Mouse (Mus musculus): ENCODE data around the gene Masp2.

The Masp2 gene

GRCm38 (mm10) chr4:148601871-148602270 is 483 bp upstream of the Masp2 start:
- DNase-seq: no peak

DNA sequence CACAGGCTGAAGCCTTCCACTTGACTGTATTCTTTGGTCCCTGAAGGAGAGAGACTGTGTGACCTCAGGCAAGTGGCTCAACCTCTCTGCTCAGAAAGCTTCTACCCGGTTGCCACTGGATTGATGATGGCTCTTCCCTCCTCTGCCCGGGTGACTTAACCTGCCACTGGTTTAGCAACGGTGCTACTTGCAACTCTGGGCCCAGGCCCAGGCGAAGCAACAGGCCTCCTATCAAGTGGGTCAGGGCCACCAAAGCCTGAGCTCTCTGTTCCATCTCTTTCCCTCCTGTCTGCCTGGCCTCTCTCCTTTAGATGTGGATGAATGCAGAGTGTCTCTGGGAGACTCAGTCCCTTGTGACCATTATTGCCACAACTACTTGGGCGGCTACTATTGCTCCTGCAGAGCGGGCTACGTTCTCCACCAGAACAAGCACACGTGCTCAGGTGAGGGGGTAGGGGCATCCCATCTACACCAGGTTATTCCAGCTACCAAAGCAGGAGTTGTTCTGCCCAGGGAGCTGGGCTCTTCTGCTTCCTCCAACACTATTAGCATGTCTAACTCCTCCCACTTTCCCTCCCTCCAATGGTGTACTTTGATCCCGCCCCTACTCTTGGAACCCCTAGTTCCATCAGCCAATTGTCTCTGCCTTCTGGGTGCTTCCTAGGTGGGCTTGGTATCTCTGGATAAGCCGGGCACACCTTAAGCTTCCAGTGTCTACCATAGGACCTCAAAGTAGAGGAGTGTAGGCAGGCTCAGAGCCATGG is 1.2 kb downstream of the Masp2 start:
- DNase-seq: no peak

DNA sequence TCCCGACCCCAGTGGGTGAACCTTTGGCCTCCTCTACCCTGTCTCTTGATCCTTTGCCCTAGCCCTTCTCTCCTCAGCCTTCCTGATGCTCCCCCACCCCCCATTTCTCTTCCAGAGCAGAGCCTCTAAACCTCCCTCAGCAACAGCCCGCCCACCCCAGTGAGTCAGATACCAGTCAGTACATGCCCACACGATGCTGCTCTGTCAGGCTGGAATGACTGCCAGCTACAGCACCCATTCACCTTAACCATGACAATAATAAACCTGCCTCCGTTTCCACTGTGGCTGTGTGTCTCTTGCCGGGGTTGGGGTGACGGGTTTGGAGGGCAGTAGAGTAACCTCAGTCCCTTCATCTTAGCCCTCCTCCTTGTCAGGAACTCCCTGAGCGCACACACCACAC is 1.8 kb downstream of the Masp2 start:
- no peak for DNase-seq

DNA sequence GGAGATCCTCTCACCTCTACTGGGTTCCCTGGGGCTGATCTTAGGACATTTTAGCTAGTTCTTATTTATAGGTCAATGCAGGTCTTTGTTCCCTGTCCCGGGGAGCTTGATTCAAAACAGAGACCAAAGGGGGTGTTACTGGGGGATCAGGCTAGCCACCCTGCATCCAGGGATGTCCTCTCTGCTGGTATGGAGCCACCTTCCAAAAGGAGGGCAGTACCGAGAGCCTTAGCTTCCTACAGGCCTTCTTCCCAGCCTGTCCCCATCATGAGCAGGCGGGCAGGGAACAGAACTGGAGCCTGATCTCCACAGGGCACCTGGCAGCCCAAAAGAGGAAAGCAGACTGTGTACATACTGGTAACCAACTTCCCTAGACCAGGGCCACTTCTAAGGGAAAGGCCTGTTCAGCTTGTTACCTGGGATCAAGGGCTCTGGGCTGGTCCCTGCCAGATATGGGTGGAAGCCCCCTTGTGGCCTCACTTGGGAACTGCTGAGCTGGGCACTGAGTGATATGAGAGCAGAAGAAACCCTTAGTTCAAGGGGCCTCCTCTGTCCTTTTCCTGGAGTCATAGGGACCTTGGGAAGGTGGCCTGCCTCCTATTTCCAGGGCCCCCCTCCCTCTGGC is 2.3 kb downstream of the Masp2 start:
- peak; percentile 86 for DNase-seq

GRCm38 (mm10) chr4:148607758-148608157 is 5.4 kb downstream of the Masp2 start:
- DNase-seq: peak; percentile 94

DNA sequence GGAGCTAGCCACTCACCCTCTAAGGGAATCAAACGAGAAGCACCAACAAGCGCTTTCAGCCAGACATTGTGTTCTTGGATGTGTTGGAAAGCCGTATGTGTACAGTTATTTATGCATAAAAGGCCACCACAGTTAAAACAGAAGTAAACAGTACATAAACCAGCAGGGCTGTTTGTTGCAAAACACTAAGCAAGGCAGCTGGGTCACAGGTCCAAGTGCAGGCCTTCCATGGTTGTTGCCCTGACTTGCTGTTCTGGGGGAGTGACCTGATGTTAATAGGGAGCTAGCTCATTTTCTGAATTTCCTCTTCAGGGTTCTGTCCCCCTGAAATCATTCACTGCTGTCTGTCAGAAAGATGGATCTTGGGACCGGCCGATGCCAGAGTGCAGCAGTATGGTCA is 7.5 kb downstream of the Masp2 start:
- no peak for DNase-seq

- DNase-seq: no peak
Observed at GRCm38 (mm10) chr4:148610631-148611364, 8.4 kb downstream of the Masp2 start.

DNA sequence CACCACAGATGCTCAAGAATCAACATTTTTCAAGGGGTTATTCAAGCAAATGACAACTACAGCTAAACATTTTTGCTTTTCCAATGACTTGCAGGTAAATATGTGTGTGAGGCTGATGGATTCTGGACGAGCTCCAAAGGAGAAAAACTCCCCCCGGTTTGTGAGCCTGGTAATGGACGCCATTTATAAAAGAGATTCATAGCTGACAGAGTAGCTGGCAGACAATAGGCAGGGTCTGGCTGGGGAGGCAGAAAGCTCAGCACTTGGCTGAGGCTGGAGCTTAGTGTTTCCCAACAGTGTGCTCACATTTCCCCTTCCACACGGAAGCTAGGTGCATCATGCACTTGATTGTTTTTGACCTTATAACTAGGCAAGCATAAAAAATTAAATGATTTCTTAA is 10.2 kb downstream of the Masp2 start:
- DNase-seq: no peak

DNA sequence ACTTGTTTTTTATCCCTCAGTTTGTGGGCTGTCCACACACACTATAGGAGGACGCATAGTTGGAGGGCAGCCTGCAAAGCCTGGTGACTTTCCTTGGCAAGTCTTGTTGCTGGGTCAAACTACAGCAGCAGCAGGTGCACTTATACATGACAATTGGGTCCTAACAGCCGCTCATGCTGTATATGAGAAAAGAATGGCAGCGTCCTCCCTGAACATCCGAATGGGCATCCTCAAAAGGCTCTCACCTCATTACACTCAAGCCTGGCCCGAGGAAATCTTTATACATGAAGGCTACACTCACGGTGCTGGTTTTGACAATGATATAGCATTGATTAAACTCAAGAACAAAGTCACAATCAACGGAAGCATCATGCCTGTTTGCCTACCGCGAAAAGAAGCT is 11.4 kb downstream of the Masp2 start:
- no peak for DNase-seq

DNA sequence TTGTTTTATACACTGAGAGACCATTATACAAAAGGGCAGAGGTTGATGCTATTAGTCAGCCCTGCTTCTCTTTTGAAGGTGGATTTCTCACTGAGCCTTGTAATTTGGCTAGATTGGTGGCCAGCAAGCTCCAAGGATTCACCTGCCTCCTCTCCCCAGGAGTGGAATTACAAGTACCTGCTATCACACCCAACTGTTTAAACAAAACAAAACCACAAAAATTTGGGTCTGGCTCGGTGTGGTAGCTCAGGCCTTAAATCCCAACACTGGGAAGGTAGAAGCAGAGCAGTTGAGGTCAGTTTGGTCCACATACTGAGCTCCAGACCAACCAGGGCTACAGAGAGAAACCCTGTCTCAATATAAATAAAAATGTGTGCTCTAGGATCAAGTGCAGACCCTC is 17.5 kb downstream of the Masp2 start:
- DNase-seq: no peak

GRCm38 (mm10) chr4:148620718-148621117 is 18.4 kb downstream of the Masp2 start:
- no peak for DNase-seq

- no peak for DNase-seq
Observed at GRCm38 (mm10) chr4:148622485-148622884, 20.1 kb downstream of the Masp2 start.

DNA sequence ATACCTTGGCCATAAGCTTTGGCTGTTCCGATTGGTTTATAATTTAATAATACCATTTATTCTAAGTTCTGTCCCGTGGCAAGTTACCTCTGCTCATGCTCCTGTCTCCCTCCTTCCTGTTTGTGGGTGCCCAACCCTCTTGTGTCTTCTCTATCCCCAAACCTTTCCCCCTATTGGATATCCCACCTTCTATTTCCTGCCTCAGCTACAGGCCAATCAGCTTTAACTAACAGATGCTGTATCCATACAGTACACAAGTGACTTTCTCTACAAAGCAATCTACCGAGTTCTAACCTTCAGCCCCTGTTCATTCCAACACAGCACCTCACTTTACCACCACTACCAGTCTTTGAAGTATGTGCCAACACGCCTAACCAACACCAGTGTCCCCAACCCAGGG is 21.3 kb downstream of the Masp2 start:
- no peak for DNase-seq

GRCm38 (mm10) chr4:148625010-148625409 is 22.7 kb downstream of the Masp2 start:
- DNase-seq: no peak

DNA sequence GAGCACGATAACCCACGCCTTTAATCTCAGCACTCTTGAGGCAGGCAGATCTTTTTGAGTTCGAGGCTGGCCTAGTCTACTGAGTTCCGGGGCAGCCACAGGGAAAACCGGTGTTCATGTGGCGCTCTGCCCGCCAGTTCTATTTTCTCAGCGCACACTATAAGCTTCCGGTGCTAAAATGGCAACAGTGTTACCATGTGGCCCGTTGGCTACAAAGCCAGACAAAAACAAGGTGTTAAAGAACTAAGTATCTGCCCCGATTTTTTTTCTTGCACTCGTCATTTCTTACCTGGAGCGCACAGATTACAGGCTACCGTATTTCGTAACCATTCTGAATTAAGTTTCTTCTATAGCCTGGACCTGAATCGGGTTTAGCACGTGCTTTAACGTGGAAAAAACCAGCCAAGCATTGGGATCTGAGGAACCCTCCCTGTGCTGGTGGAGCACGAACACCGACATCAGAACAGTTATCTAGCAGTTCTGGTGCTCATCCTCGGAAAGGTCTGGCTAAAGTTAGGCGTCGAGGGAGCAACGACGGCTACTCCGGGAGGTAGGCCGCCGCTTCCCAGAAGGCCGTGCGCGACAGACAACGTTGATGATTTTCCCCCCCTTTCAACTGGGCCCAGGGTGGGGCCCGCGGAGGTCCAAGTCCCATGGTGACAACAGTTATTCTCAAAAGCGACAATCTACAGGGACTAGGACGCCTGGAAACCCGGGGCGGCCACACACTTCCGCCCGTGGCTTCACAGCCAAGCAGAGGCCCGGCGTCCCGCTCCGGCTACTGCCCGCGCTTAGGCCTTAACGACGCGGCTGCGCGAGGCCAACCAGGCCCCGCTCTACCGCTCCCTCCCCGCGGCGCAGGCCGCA is 23.6 kb downstream of the Masp2 start:
- DNase-seq: peak; percentile 54

- DNase-seq: peak; percentile 99
Observed at GRCm38 (mm10) chr4:148626623-148627185, 24.4 kb downstream of the Masp2 start, which contains the start of gene Tardbp. TSS of gene Tardbp (minus strand) at chr4:148627019.

DNA sequence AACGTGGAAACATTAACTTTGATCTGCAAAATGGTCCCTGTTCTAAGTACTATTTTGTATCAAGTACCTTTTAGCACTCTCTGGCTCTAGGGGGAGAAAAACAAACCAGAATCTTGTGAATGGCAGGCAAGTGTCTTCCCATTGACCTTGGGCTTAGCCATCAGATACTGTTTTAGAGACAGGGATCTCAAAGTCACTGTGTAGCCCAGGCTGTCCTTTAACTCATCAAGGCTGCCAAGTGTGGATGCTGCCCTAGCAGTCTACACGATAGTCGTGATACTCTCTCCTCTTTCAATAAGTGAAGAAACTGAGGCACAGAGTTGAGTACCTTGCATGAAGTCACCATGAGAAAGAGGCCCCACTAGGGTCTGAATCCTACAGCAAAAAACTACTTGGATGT is 24.9 kb downstream of the Masp2 start:
- DNase-seq: no peak

DNA sequence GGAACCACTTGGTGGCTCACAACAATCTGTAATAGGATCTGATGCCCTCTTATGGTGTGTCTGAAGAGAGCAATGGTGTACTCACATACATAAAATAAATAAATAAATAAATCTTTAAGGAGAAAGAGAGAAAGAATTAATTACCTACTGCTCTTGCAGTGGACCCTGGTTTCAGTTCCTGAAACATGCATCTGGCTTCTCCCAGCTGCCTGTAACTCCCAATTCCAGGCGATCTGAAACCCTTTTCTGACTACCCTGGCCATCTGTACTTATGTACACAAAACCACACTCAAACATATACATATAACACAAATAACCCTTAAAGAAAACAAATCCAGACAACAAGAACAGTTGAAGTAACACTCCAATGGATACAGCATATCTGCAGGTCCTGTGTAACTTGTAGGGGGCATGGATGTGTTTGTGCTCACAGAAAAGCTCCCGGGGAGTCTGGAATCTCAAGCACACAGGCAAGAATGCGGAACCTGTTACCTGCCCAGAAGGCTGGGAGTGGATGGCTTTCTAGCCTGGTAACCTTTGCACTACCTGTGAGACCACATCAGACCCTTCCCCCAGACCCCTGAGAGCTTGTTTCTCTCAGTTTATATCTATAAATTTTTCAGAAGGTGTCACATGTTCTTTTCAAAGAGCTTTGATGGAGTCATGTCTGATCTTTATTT is 29.8 kb downstream of the Masp2 start:
- DNase-seq: no peak

DNA sequence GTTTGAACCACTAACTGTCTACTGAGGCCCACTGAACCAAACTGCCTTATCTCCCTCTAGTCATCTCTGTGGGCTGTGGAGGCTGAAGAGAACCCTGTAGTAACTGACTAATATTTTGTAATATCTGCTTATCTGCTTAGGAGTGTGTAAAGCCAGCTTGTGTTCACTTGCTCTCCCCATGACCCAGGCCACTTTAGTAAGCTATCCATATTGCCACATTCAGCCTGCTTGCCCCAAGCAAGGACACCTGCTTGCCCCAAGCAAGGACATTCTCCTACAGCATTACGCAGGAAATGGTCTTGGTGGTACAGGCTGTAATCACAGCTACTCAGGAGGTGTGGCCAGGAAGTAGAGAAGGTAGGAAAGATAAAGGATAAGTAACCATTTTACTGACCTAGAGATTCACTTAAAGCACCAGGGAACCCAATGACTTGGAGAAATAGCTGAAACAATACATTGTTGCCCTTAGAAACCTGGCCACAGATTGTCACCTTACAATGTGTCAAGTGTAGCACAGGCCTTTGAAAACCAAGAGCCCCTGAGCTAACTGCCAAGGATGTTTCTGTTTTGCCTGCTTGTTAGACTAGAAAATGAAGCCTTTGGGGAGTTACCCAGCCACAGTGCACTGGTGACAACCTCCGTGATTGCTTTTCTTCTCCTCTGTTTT is 31.2 kb downstream of the Masp2 start:
- DNase-seq: no peak

DNA sequence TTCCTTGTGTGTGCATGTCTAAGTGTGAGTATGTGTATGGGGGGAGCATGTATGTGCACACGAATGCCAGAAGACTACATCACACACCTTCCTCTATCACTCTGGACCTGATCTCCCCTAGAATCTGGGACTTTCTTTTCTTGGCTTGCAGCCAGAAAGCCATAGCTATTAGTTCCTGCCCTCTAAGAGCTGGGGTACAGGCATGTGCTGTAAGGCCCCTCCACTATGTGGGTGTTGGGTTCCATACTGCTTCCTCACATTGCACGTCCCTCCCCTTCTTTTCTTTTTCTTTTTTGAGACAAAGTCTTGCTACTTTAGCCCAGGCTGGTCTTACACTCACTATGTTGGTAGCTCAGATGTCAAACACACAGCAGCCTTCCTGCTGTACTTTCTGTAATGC is 33.0 kb downstream of the Masp2 start:
- DNase-seq: no peak

DNA sequence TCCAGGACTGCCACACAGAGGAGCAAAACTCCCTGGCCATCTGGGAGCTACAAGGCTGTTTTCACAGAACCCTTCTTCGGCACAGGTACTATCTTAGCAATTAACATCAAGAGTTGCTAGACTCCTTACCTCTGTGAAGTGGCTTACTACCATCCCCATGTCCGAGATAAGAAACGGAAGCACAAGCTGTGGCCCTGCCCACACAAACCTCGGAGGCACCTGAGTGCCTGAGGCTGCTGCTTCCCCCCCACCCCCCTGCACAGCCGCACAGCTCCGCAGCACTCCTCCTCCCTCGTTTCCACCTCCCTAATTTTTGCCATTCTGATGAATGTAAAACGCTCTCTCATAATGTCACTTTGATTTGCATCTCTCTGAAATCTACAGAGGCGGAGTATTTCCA is 35.9 kb downstream of the Masp2 start:
- no peak for DNase-seq
